Mouse (Mus musculus) thymus, postnatal 25 days (tissue): ENCODE measurements around the gene Ccrl2.

Experiments
- DNase-seq: peaks from one replicate; pipeline ENCODE4 v3.0.0; 2022

Gene Ccrl2

DNA sequence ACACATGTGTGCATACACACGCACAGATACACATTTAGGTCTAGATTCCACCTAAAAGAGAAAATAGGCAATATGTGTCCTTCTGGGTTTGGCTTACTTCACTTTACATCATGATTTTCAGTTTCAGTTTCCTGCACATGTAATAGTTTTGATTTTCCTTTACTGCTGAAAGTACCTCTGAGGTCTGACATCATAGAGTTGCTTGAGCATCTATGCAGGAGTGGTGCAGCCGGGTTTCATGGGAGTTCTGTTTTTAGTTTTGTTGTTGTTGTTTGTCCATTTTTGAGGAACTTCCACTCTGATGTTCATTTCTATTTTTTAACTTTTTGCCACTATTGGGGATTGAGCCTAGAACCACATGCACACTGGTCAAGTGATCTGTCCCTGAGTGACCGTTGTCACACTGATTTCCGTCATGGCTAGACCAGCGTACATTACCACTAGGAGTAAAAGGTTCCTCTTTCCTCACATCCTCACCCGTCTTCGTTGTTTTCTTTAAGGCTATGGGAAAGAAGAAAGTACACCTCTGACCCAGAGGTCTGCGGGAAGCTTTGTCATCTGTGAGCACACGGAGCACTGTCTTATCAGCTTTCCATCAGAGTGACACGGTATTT is 1.7 kb upstream of the Ccrl2 start:
- DNase-seq: no peak

DNA sequence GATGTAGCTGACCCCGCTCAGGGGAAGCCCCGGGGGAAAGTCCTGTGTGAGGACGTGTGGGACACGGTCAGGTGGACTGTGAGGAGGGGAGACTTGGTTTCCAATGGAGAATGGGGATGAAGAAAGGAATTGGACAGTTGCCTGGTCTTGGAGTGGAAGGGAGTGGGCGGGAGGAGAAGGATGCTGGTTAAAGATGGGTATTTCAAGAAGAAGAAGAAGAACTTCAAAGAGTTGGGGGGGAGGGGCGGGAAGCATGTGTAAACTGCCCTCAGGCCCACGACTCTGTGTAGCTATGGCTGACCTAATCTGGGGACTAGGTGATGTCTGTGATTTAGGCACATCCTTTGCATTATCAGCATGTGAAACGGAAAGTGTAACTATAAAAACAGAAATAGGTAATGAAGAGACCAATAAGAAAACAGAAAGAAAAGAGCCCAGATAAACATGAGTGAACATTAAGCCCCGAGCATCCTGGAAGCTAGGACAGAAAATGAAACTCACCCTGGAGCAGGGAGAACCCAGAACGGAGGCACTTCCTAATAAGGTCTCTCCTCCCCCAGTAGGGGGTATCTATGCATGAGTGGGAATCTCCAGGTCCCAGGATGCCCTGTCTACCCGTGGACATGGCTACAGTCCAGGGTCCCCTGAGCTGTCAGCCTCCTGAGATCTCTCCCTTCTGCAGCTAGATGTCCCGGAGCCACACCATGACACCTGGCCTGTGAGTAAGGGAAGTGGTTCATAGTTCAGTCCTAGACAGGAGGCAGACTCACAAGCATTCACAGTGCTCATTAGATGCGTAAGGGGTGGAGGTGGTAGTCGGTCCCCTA is 438 bp upstream of the Ccrl2 start:
- no peak for DNase-seq

DNA sequence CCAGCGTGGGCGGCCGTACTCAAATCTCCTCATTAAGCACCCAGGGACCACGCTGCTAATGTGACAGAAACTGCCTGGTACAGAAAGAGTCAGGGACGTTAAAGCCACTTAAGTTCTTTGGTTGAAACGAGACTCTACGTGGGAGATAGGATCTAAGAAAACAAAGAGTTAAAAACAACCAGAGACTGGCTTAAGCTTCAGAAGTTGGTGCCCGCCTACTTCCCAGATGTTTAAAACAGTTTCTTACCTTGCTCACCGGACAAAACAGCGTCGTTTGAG is 861 bp downstream of the Ccrl2 start:
- no peak for DNase-seq

DNA sequence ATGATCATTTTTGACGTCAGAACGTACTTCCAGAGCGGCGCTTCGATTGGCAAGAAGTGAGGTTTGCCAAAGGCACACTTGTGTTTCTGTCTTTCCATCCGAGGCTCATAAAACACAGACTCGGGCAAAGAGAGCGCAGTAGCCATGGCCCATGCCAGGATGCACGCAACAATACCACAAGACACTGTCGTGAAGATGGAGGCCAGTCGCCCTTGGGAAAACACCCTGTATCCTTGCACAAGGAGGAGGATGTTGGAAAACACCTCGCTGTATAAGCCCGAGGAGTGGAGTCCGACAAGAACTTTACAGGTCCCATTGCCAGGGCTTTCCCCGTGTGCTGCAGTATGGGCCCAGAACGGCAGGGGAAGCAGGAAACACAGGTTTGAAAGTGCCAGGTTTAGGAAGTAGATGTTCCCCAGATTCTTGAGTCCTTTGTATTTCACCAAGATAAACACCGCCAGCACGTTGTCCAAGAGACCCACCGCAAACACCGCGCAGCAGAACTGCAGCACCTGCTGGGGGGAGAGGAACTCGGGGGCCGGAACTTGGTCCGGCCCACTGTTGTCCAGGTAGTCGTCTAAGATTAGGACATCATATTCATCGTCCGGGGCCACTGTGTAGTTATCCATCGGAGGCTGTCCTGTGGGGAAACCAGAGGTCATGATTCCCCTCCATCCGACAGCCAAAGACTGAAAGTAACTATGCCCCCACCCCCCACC is 1.4 kb downstream of the Ccrl2 start:
- peak; percentile 5 for DNase-seq

DNA sequence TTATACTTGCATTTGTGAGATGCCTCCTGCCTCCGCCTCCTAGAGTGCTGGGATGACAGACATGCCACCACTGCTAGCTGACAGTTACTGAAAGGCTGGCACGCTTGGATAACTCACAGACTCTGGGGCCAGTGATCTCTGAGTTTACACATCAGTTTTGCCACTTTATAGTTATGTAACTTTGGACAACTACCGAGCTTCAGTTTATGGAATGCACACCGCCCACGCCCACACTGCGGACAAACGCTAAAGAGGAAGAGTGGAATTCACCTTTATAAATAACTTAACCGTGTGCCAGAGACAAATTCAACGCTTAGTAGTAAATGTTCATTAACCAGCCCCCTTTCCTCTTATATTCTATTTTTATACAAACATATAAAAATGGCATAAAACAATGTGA is 2.4 kb downstream of the Ccrl2 start:
- DNase-seq: no peak

DNA sequence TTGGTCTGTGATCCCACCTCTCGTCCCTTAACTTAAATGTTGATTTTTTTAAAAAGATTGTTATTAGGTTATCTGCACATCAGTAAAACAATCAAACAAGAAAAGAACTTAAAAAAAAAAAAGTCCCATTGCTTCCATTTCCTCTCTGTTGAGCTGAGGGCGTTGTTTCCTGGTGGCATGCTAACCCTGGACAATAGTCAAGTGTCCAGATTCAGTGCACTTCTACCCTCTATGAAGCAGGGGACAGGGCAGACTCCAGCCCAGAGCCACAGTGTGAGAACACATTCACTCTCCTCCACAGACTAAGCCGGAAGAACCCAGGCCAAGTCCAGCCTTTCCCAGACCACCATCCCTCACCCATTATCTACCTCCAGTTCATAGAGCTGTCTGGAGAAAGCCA is 8.9 kb downstream of the Ccrl2 start:
- DNase-seq: no peak

DNA sequence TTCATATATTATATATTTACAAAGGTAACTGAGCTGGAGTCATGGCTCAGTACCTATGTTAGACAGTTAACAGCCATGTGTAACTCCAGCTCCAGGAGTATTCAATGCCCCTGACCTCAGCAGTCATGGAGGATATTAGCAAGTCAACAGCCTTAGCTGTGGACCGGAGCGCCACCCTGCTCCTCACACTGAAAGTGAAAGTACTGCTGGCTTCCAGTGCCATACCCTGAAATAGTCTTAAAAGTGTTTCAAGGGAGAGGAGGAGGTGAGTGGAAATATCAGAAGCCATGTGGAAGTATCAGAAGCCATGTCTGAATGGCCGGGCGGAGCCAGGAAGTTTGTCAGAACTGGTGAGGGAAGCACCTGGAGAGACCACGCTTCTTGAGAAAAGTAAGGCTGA is 10.1 kb downstream of the Ccrl2 start:
- DNase-seq: no peak

DNA sequence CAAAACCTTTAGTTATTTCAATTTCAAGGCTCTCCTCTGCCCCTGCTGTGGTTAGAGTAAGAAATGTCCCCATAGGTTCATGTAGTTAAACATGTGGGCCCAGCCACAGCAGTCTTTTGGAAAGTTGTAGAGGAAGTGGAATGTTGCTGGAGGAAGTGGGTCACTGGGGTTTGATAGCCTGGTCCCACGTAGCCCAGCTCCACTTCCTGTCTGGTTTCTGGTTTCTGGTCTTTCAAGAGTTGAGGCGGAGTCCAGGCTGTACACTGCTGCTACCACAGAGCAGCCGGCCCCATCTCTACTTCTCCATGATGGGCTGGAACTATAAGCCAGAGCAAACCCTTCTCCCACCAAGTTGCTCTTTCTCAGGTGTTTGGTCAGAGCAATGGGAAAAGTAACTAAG is 11.1 kb downstream of the Ccrl2 start:
- no peak for DNase-seq

DNA sequence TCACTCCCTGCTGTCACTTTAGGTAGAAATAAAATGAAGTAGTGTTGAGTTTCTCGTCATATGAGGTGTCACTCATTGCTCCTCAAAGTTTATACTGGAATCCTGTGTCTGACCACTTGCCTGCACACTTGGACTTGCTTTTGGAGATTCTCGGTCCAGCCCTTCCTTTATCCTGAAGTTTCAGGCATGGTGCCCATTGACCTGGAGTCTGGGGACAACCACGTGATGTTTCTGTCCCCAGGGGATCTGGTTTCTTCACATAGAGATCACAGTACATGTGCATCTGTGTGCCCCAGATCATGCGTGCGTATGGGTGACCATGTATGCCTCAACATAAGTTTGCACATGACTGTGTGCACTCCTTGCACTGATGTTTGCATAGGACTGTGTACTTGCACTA is 15.1 kb downstream of the Ccrl2 start:
- DNase-seq: no peak

DNA sequence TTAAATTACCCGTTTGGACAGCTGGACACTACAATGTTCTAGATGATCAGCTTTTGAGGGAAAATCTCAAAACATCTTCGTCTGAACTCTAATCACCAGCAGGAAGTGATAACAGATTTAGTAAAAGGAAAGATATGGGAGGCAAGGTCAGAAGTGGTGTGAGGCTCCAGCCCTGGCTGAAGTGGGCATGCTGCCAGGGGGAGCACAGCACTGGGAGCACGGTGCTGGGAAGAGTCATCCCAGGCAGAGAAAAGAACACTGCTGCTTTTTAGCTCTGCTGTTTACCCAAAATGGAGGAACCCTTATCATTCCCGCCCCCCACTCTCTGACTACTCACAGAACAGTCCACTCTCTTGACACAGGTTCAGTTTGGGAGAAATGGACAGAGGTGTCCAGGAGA is 17.4 kb downstream of the Ccrl2 start:
- no peak for DNase-seq

DNA sequence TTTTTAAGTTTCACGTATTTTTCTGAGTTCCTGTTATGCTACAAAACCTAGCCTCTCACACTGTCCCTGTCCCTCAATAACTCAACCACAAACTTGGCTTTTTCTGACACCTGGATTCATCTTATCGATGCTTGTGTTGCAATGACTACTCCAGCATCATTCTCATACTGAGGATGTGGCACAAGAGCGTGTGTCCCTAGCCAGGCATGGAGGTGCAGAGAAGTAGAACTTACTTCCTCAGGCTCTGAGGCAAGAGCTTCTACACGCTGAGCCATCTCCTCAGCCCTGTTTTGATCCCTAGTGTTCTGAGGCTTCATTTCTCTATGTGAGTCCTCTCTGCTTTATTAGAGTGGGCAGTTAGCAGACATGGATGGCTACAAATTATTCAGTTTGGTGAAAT is 23.6 kb downstream of the Ccrl2 start:
- DNase-seq: no peak

DNA sequence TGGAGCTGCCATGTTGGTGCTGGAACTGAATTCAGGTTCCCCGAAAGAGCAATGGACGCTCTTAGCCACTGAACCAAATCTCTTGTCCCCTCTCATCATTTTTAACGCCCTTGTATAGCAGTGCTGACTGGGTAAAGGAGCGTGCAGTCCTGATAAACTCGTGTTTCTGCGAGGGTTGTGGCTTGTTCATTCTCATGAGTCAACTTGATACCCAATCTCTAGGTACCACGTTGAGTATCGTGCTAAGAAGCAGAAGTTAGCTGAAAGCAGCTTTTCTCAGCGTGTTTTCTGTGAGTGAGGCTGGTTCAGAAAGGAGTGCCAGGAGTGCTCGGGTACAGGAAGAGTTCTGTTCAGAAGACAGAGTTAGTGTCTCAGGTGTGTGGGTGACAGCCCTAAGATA is 30.5 kb downstream of the Ccrl2 start:
- no peak for DNase-seq

DNA sequence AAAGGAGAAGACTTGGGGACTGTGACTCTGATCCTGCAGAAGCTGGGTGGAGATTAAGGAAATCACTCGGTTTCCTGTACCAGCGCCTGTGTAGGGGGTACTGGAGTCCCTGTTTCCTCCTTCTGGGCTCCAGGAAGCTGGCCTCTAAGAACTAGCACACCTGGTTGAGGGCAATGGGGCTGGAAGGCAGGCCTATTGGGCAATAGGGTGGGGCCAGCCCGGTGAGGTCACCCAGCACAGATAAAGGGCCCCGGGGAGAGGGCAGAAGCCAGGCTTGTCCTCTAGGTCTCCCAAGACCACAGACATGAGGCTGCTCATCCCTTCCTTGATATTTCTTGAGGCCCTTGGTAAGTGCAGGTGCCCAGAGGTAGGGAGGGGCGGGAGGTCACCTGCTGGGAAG is 38.3 kb downstream of the Ccrl2 start, which contains the start of gene Ltf:
Gene Ltf, plus strand, starts transcription at position 250 of the 400 bp plus-strand sequence.
- no peak for DNase-seq

DNA sequence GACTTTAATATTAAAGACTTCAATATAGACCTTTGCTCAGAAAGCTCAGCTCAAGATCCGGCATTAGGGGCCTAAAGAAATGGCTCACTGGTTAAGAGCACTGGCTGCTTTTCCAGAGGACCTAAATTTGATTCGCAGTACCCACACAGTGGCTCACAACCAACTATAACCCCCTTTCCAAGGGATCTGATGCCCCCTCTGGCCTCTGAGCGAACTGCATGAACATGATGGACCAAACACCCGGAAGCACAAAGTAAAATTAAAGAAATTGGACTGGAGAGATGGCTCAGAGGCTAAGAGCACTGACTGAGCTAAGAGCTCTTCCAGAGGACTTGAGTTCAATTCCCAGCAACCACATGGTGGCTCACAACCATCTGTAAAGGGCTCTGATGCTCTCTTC is 41.7 kb downstream of the Ccrl2 start:
- no peak for DNase-seq

DNA sequence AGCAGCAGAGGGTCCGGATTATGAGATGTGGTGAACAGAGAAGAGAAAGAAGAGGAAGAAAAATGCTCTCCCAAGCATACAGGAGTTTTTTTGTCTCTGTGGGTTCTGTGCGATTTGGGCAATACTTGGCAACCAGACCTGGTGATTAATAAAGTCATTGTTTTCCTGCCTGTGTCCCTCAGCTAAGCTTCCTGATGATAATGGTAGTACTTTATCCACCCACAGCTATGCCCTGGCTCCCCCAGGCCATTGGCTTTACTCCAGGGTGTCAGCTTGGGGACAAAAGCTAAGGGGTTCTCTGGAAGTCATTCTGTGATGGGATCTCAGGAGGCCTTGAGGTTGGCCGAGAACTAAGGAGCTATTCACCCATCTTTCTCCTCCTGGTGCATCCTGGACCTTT is 45.3 kb downstream of the Ccrl2 start:
- no peak for DNase-seq

DNA sequence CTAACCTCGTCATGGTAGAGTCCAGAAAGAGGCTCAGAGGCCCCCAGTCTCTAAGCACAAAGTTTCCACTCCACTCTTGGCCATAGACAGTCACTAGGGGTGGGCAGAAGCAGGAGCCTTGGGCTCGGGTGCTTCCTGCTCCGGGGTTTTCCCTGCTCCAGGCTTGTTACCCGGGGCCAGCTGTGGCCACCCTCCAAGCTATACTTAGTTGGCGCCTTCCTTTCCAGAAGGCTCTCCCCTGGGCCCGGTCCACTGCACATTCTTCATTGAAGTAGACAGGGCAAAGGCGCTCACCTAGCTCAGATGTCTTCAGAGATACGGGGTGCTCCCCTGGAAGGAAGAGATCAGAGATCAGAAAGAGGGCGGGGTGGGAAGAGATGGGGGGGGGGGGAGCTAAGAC is 45.8 kb downstream of the Ccrl2 start:
- no peak for DNase-seq

DNA sequence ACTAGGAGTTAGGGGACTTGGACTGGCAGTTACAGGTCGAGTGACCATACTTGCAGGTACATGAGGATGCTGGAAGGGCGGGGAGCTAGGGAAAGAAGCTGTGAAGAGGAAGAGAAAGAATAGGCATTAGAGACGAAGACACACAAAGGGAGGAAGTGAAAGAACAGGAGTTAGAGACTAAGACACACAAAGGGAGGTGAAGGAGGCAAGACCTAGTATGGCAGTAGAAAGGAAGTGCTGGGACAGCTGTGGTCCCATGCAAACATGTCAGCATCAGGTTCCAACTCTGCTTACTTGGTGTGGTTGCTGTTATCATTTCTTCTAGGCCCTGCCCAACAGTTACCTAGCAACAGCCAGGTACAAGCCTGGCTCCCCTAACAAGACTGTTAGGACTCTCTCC is 47.6 kb downstream of the Ccrl2 start:
- DNase-seq: no peak

DNA sequence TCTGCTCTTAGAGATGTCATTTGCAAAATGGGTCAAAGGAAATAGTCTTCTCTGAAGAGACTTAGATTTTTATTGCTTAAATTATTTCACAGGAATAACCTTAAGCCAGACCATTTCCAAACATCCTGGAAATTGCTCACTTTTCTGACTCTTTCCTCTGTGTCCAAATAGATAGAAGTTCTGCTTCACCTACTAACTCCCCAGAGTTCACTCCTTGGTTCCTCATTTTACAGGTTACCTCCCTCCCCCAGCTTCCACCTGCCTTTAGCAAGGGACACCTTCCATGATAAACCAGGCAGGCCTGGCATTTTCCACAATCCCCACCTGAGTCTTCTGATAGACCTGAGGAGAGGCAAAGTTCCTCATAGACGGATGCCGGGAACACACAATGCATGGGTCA is 50.8 kb downstream of the Ccrl2 start:
- no peak for DNase-seq
